Mouse (Mus musculus): Measurements from ENCODE around the gene Fkbp6. TPM values are rescaled to one million over a fixed set of nuclear protein-coding genes. Genes with fewer than 3 reads are reported as not detected.

Gene Fkbp6
- total RNA-seq, 1 experiment from 2014 or later = not detected

DNA sequence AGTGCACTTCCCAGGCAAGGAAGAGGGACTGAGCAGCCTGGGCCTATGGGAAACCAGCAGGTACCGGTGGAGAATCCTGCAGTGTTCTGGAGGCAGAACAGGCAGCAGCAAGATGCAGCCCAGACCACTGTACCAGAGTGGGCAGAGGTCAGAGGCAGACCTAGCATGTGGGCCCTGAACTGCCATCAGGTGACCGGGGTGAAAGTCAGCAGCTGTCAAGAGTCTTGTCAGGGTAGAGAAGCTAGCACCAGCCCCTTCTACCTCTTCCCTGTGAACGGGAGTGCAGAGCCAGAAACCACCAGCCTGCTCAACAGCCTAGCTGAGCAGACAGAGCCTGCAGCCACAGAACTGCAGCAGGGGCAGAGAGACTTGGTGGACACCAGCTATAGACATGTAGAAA, 47.9 kb downstream of the Fkbp6 start:
- no peak for ATAC-seq (replicated peaks in 1 of 2; ENCODE audit: insufficient read depth in 1 of 2, low FRiP score in 2 of 2, low TSS enrichment in 1 of 2, low read depth in 1 of 2, poor library complexity in 2 of 2, severe bottlenecking in 2 of 2)

DNA sequence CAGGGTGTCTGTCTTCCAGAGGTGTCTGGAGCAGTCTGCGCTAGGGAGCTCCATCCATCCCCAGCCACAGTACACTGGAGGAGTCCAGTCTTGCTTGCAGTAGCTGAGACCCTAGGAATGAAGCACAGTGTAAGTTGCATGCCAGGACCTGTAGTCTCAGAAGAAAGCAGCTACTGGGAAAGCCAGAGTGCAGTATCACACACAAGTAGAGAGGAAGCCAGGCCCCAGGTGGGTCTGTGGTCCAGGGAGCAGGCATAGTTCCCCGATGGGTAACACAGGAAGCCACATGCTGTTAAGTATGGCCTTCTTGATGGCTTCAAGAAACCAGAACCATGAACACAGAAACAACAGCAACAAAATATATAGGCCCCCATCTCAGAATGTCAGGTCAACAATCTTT, 57.8 kb downstream of the Fkbp6 start:
- ATAC-seq (replicated peaks in 1 of 2; ENCODE audit: insufficient read depth in 1 of 2, low FRiP score in 2 of 2, low TSS enrichment in 1 of 2, low read depth in 1 of 2, poor library complexity in 2 of 2, severe bottlenecking in 2 of 2) = no peak

DNA sequence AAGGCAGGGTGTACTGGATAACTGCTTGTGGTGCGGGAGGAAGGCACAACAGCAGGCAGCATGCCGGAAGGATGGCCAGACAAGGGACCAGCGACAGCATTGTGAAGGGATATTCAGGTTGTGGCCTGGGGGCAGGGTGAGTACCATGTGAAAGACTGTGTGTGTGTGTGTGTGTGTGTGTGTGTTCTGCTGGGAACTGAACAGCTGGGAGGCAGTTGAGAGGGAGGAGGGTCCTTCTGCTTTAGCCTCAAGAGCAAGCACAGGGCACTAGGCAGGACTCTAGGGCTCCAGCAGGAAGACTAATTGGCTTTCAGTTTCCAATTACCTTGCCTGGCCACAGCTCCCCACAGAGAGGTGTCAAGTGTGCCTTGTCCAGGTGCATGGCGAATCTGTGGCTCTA, 58.7 kb downstream of the Fkbp6 start:
- no peak; a peak in 1 of 4 replicates for ATAC-seq (replicated peaks in 1 of 2; ENCODE audit: insufficient read depth in 1 of 2, low FRiP score in 2 of 2, low TSS enrichment in 1 of 2, low read depth in 1 of 2, poor library complexity in 2 of 2, severe bottlenecking in 2 of 2)

DNA sequence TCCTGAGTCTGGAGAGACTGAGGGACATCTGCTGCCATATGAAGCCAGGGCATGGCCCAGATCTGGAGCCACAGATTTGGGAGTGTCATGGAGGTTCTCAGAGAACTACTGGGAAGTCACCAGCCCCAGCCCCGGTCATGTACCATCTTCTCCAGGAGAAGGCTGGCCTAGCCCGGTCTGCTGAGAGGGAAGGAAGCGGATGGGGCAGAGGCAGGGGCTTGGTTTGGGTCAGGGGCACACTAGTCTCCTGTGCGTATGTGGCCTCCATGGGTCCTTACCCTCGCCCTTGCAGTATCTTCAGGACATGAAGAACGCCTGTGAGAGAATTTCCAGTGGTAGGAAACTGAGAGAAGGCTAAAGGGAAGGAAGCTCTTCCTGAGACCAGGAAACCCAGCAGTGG, 59.1 kb downstream of the Fkbp6 start:
- no peak for ATAC-seq (replicated peaks in 1 of 2; ENCODE audit: insufficient read depth in 1 of 2, low FRiP score in 2 of 2, low TSS enrichment in 1 of 2, low read depth in 1 of 2, poor library complexity in 2 of 2, severe bottlenecking in 2 of 2)

DNA sequence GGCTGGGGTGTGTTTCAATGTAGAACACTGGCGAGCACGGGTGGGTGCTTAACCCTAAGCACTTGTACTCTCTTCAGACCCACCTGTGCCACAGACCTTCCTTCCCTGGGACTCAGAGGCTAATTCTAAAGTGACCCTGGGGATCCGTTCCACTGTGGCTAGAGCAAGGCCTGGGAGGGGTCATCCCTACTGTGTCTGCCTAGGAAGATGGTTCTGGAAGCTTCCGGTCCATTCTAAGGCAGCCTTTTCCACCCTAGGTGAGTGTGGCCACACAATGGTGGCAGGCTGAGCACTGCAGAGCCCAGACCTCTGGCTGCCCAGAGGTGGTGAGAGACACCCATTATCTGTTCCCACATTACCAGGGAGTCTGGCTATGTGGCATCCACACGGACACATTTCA, 62.9 kb downstream of the Fkbp6 start:
- ATAC-seq (replicated peaks in 1 of 2; ENCODE audit: insufficient read depth in 1 of 2, low FRiP score in 2 of 2, low TSS enrichment in 1 of 2, low read depth in 1 of 2, poor library complexity in 2 of 2, severe bottlenecking in 2 of 2) = no peak

DNA sequence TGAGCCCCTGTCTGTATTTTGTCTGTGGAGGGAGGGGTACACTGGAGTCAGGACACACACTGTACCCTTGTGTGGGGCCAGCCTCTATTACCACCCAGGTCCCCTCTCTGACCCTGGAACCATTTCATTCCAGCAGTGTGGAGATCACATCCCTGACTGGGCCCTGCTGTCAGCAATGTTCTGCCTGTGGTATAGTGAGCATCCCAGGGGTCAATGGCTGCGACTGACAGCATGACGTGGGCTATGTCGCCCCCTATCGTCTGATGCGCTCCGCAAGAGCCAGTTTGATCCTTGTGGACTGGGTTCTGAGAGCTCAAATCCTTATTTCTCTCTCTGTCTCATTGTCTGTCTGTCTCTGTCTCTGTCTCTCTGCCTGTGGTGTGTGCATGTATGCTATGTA, 63.7 kb downstream of the Fkbp6 start:
- ATAC-seq (replicated peaks in 1 of 2; ENCODE audit: insufficient read depth in 1 of 2, low FRiP score in 2 of 2, low TSS enrichment in 1 of 2, low read depth in 1 of 2, poor library complexity in 2 of 2, severe bottlenecking in 2 of 2) = peak; percentile 81

DNA sequence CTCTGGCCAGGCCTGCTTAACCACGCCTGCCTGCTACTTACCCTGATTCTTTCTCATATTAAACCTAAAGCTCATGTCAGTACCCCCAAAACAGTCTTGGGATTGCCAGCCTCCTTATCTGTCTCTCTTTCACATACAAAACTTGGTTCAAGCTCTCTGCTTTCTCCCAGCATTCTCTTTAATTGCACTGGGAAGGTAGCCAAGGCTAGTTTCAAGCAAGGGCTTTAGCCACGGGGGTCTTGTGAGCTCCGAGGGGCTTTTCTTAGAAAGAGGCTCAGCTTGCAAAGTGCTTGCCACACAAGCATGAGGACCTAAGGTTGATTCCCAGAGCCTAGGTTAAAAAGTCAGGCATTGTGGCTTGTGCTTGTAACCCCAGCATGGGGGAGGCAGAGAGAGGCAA, 64.6 kb downstream of the Fkbp6 start:
- ATAC-seq (replicated peaks in 1 of 2; ENCODE audit: insufficient read depth in 1 of 2, low FRiP score in 2 of 2, low TSS enrichment in 1 of 2, low read depth in 1 of 2, poor library complexity in 2 of 2, severe bottlenecking in 2 of 2) = no peak

DNA sequence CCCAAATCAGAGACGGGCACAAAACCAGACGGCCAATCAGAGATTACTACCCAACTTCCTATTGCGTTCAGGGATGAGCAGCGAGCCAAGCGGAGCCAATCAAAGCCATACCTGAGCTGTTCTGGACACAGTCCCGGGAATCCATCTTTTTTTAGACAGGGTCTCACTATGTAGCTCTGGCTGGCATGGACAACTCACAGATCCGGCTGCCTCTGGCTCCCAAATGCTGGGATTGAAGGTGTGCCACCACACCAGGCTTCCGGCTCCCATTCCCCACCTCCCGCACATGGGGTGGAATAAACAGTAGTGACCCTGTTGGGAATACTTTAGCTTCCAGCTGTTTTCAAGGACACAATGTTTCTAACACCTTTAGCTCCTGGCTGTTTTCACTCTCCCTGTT, 69.6 kb downstream of the Fkbp6 start:
- no peak for ATAC-seq (replicated peaks in 1 of 2; ENCODE audit: insufficient read depth in 1 of 2, low FRiP score in 2 of 2, low TSS enrichment in 1 of 2, low read depth in 1 of 2, poor library complexity in 2 of 2, severe bottlenecking in 2 of 2)

DNA sequence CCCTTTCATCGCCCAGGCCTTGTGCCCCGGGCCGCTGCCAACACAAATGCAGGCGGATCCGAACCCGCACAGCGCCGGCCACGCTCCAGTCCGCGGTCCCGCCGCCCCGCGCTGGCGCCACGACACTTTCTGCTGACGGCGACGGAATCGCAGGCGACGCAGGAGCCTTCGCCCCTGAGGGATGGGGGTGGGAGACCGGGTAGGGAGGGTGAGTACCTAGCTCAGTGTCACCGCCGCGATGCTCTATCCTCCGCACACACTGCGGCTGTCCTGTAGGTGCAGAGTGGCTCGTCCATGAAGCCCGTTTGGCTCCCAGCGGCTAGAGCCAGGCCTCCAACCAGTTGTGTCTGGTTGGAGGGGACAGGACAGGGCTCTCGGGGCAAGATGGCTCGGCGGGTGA, 73.2 kb downstream of the Fkbp6 start:
- ATAC-seq (replicated peaks in 1 of 2; ENCODE audit: insufficient read depth in 1 of 2, low FRiP score in 2 of 2, low TSS enrichment in 1 of 2, low read depth in 1 of 2, poor library complexity in 2 of 2, severe bottlenecking in 2 of 2) = no peak

DNA sequence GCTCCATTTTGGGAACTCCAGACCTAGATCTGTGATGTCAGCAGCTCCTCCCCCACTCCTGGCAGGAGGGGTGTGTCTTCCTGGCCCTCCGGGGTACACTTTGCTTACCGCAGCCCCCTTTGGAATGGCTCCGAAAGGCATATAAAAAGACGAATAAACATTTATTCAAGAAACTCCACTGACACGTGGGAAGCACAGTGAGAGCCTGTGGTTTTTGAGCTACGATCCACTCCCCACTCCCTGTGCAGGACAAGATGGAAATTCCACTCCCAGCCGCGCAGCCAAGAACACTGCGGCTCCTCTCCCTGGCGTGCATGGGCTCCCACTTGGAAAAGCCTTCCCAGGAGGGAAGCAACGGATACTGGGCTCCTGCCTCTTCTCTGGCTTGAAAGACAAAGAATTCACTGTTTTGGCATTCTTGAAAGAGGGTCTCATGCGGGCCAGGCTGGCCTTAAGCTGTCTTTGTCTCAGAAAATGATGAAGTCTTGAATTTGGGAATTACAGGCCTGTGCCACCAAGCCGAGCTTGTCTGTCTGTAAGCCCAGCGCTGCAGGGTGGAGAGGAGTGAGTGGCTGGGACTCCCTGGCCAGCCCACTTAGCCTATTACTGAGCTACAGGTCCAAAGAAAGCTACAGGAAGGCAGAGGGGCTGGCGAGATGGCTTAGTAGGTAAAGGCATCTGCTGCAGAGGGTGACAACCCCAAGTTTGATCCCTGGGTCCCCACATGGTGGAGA, 75.0 kb downstream of the Fkbp6 start:
- ATAC-seq (replicated peaks in 1 of 2; ENCODE audit: insufficient read depth in 1 of 2, low FRiP score in 2 of 2, low TSS enrichment in 1 of 2, low read depth in 1 of 2, poor library complexity in 2 of 2, severe bottlenecking in 2 of 2) = no peak

DNA sequence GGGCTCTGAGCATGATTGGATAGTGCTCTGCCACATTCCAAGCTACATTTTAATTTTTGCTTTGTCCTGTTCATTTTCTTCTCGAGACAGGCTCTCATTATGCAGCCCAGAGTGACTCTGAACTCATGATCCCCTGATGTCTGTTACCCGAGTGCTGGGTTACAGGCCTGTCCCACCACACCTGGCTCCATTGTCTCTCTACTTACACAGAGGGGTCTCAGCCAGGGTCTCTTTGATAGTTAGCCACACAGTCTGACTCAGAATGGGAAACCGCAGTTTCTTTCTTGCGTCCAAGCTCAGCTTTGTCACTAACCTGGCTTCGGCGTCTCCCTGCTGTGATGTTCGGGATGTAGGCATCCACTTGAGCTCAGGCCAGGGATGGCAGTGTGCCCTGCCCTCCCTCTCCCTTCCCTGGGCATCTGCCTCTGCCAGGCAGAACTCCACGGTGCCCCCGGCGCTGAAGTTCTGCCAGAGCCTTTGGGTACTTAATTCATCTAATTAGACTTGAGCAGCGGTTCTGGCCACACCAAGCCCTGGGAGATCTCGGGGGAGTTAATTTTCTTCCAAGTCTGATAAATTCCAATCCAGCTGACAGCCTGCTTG, 78.2 kb downstream of the Fkbp6 start:
- no peak for ATAC-seq (replicated peaks in 1 of 2; ENCODE audit: insufficient read depth in 1 of 2, low FRiP score in 2 of 2, low TSS enrichment in 1 of 2, low read depth in 1 of 2, poor library complexity in 2 of 2, severe bottlenecking in 2 of 2)

DNA sequence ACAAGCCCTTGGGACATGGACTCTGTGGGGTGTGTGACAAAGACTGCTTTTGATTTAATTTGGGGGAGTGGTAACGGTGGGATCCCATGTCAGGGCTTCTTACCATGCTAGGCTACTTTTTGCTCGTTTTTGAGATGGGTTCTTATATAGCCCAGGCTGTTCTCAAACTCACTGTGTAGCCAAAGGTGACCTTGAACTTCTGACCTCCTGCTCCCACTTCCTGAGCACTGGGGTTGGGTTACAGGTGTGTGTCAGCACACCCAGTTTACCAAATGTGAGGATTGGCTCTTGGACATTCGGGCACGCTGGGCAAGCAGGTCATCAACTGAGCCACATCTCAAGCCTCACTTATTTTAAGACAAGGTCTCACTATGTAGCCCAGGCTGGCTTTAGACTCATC, 79.5 kb downstream of the Fkbp6 start:
- no peak for ATAC-seq (replicated peaks in 1 of 2; ENCODE audit: insufficient read depth in 1 of 2, low FRiP score in 2 of 2, low TSS enrichment in 1 of 2, low read depth in 1 of 2, poor library complexity in 2 of 2, severe bottlenecking in 2 of 2)

DNA sequence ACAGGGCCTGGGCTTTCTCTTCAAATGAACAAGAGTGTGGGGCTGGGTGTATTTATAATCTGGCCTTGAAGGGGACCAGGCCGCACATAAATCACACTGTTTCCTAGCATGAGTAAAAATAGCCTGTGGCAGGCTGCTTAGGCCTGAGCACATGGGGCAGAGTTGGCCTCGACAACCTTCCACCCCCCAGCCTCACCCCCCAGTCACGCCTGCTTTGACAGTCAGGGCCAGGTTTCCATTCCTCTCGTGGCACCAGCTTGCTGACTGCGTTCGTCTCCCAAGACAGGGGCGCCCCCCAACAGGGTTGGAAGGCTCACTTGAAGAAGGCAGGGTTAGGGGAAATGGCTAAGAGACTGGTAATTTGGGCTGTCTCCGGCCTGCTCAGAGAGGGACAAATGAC, 80.4 kb downstream of the Fkbp6 start:
- ATAC-seq (replicated peaks in 1 of 2; ENCODE audit: insufficient read depth in 1 of 2, low FRiP score in 2 of 2, low TSS enrichment in 1 of 2, low read depth in 1 of 2, poor library complexity in 2 of 2, severe bottlenecking in 2 of 2) = peak; percentile 30 to 31

DNA sequence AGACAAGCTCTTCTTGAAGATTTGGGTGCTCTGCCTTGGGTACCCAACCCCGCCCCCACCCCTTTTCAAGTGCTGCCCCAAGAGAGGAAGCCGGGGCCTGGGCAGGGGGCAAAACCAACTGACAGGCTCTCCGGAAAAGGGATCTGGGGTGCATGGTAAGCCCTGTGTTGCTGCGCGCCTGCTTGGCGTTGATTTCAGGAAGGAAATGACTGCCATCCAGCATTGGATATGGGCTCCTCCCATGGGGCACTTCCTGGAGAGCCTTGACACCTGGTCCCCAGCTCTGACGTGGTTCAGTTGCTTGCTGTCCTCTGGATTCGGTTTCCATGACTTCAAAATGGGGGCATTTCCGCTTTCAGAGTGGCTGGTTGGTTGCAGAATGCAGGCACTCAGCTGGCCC, 85.3 kb downstream of the Fkbp6 start:
- peak; percentile 91 to 93 for ATAC-seq (replicated peaks in 1 of 2; ENCODE audit: insufficient read depth in 1 of 2, low FRiP score in 2 of 2, low TSS enrichment in 1 of 2, low read depth in 1 of 2, poor library complexity in 2 of 2, severe bottlenecking in 2 of 2)

DNA sequence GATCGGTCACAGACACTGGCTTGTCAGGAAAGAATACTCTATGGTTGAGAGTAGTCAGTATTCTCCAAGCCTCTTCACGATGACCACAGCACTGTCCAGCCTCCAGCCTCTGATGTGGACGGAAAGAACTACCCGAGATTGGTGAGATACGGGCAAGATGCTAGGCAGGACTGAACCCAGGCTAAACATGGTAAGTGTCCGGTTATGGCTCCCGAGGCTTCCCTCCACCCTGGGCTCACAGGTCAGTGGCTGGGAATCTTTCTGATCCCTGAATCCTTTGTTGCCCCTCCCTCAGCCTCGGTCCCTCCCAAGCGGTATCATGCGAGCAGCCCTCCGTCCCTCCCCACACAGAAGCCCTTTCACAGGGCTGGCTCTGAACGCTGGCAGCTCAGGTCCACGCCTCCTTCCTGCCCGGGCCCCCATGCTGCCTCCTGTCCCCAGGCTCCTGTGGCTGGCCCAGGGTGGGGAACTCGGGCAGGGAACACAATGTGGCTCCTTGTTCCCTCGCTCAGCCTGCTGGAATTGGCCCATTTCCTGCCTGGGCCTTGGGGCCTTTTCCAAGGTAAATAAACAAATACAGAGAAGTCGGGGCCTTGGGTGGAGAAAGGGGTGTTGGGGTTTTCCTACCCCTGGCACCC, 85.9 kb downstream of the Fkbp6 start:
- peak; percentile 74 to 75 for ATAC-seq (replicated peaks in 1 of 2; ENCODE audit: insufficient read depth in 1 of 2, low FRiP score in 2 of 2, low TSS enrichment in 1 of 2, low read depth in 1 of 2, poor library complexity in 2 of 2, severe bottlenecking in 2 of 2)

DNA sequence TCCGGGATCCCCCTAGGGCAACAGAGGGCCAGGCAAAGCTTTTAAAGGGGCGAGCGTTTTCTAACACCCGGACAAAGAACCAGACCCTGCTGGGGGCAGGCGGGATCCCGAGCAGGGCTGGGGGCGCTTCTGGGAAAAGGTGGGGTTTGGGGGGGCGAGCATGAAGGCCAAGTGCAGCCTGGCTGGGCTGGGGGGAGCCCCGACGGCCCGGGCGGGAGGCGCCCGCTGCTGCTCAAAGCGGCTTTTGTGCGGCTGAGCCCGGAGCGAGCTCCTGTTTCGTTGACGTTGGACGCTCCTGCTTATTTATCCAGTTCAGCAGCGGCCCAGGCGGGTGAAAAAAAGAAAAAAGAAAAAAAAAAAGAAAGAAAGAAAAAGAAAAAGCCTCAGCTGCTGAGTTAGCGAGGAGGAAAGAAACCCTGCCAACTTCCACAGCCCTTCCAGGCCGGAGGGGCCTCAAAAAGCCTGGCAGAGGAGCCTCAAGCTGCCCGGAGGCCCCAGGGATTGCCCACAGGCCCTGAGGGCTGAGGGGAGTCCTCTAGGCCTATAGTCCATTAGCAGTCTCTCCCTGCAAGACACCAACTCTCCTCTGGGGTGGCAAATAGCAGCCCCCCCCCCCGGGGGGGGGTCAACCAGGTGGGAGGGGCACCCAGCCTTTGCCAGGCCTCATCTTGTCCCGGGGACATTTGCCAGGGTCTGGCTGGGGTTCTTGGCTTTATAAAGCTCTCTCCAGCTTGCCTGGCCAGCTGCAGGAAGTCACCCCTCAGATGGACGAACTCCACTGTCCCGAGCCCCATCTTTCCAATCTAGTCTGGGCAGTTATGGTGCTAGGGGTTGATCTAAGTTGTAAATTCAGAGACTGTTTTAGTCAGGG, 91.3 kb downstream of the Fkbp6 start:
- ATAC-seq (replicated peaks in 1 of 2; ENCODE audit: insufficient read depth in 1 of 2, low FRiP score in 2 of 2, low TSS enrichment in 1 of 2, low read depth in 1 of 2, poor library complexity in 2 of 2, severe bottlenecking in 2 of 2) = no peak

DNA sequence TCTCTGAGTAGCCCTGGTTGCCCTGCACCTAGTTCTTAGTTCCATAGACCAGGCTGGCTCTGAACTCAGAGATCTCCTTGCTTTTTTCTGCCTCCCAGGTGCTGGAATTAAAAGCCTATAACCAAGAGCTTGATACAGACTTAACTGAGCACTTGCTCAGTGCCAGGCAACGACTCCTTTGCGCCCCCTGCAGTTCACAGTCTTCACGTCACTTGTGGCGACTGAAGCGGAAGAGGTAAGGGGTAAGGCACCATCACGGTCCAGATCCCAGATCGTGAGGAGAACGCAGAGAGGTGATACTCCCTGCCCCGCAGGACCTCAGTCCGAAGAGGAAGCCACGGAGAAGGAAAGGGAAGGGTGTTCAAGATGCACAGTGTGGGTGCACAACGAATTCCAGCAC, 92.3 kb downstream of the Fkbp6 start:
- ATAC-seq (replicated peaks in 1 of 2; ENCODE audit: insufficient read depth in 1 of 2, low FRiP score in 2 of 2, low TSS enrichment in 1 of 2, low read depth in 1 of 2, poor library complexity in 2 of 2, severe bottlenecking in 2 of 2) = no peak

DNA sequence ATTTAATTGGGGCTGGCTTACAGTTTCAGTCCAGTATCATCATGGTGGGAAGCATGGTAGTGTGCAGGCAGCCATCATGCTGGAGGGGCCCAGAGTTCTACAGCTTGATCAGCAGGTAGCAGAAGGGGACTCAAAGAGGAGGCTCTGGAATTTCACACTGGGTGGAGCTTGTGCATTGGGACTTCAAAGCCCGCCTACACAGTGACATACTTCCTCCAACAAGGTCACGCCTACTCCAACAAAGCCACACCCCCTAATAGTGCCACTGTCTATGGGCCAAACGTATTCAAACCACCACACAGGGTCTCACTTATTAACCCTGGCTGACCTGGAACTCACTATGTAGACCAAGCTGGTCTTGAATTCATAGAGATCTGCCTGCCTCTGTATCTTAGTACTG, 93.7 kb downstream of the Fkbp6 start:
- ATAC-seq (replicated peaks in 1 of 2; ENCODE audit: insufficient read depth in 1 of 2, low FRiP score in 2 of 2, low TSS enrichment in 1 of 2, low read depth in 1 of 2, poor library complexity in 2 of 2, severe bottlenecking in 2 of 2) = no peak
